Mouse (Mus musculus) heart, postnatal 0 days (tissue): ENCODE measurements around the gene Cyp2c68. TPM values are rescaled to one million over a fixed set of nuclear protein-coding genes. Genes with fewer than 3 reads are reported as not detected.
"Not testable (repeated sequence)": the region's sequence is repeated elsewhere in the genome, so short reads cannot be mapped to it uniquely, and the experiment has no call there.

Experiments used
- ATAC-seq: fragments of 200-750 bp; cut with Nextera tagmentation; 2 replicates; pipeline ENCODE4 v1.8.0; 2017; ENCODE audit warnings: low read depth, moderate number of reproducible peaks, moderate library complexity; ENCODE audit not compliant: insufficient read depth
- DNase-seq: peaks from one replicate; pipeline ENCODE4 v3.0.0-alpha.2; 2016; ENCODE audit warnings: low spot score
- H3K27ac ChIP-seq: fragments of 300-500 bp; sonication (generic); 2 replicates; pipeline ENCODE4 v1.5.1; 2014; ENCODE audit warnings: low read depth, mild to moderate bottlenecking
- H3K27me3 ChIP-seq: fragments of 300-500 bp; sonication (generic); 2 replicates; pipeline ENCODE4 v1.6.1; 2014; ENCODE audit warnings: low read length, mixed read lengths; ENCODE audit not compliant: control insufficient read depth, insufficient read depth
- H3K36me3 ChIP-seq: fragments of 300-500 bp; sonication (generic); replicated peaks from 2 replicates; pipeline ENCODE4 v1.6.1; 2014; ENCODE audit warnings: low read length, mixed read lengths; ENCODE audit not compliant: control insufficient read depth, insufficient read depth
- H3K4me1 ChIP-seq: fragments of 300-500 bp; sonication (generic); 2 replicates; pipeline ENCODE4 v1.6.1; 2014; ENCODE audit warnings: antibody characterized with exemption; ENCODE audit not compliant: control insufficient read depth, insufficient read depth
- H3K4me2 ChIP-seq: fragments of 300-500 bp; sonication (generic); 2 replicates; pipeline ENCODE4 v1.6.1; 2014; ENCODE audit warnings: low read depth, mild to moderate bottlenecking, low read length, moderate library complexity
- H3K4me3 ChIP-seq: fragments of 300-500 bp; sonication (generic); 2 replicates; pipeline ENCODE4 v1.5.1; 2014; ENCODE audit warnings: low read depth, low read length
- H3K9ac ChIP-seq: fragments of 300-500 bp; sonication (generic); replicated peaks from 2 replicates; pipeline ENCODE4 v1.6.1; 2014; ENCODE audit warnings: low read depth, low read length, mixed read lengths
- H3K9me3 ChIP-seq: fragments of 300-500 bp; sonication (generic); replicated peaks from 2 replicates; pipeline ENCODE4 v1.6.1; 2016; ENCODE audit warnings: low read length; ENCODE audit not compliant: control insufficient read depth
- CTCF ChIP-seq: IDR thresholded peaks from 2 replicates; pipeline ENCODE4 v1.5.1; 2016; ENCODE audit warnings: antibody characterized with exemption, control low read depth, low read depth
- EP300 ChIP-seq: IDR thresholded peaks from 2 replicates; pipeline ENCODE4 v1.6.1; 2016; ENCODE audit warnings: antibody characterized with exemption, low read depth
- whole genome bisulfite sequencing: fragments of 180-500 bp; shearing (Covaris S2); extraction: QIAGEN DNeasy Blood & Tissue Kit; methylation state at CpG from one replicate; pipeline ENCODE4 v1.1.7; 2014; 5-methylcytosine and 5-hydroxymethylcytosine counted together
- polyA plus RNA-seq: library from polyadenylated mRNA; unstranded; fragments of >200 nt; fragmentation: Nextera tagmentation; extraction: Ambion mirVana; gene quantifications from 2 replicates; pipeline ENCODE4 v1.2.1, GENCODE M21; 2015
- total RNA-seq: library from RNA; depleted of rRNA; stranded (reverse); fragments of >200 nt; gene quantifications from 2 replicates; pipeline ENCODE4 v1.2.3, GENCODE M21; 2014; ENCODE audit warnings: low replicate concordance; rRNA removed

Cyp2c68 gene
- total and polyA plus RNA-seq, 2 experiments from 2014 or later, result not detected

DNA sequence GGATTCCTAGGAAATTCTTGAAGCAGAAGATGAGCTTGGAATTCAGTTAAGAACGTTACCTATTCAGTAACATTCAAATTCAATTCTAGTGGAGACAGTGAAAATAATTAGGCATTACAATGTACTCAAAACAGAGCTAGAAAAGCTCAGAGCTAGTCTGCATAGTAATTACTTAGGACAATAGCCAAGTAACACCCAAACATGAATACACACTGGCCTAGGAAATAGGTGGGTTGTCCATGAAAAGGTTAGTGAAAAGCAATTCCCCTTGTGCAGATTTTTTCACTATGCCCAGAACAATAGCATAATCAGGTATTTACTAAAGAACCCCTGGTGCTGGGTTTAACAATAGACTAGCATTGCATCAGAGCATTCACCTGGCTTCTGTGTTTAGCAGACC lies 88.5 kb downstream of the Cyp2c68 start:
- no peak overlapping the region for H3K9ac ChIP-seq
- DNase-seq (no peak), ATAC-seq (no peak)
- no peaks in the 10 kb centered on the region for H3K4me1 ChIP-seq
- H3K36me3 ChIP-seq, result no peaks in the 10 kb centered on the region
- no peaks in the 10 kb centered on the region for H3K9me3 ChIP-seq
- no peak overlapping the region for H3K27ac ChIP-seq
- no peak overlapping the region for H3K4me2 ChIP-seq
- 38% methylated on average over 1 of the region's 1 CpGs for WGBS
- TF ChIP-seq CTCF, result no peak
- TF ChIP-seq EP300, result no peak
- no peaks in the 10 kb centered on the region for H3K27me3 ChIP-seq
- H3K4me3 ChIP-seq, result no peak overlapping the region

DNA sequence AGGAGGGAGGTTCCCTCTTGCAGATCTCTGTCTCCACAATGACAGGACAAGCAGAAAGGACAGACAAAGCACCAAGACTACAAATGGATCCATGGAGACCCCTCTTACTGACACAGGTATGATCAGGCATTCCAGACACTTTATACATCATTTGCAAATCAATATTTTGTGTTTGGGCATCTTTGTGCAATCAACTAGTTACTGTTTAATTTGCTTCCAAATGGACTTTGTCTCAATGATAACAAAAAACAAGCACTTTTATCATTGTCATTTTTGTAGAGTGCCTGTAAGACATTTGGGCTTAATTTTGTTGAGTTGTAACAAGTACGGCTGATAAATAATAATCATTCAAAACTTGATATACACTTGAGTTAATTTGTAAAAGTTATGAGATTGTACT lies 91.9 kb downstream of the Cyp2c68 start, which contains the start of gene Cyp2c67:
TSS of gene Cyp2c67 (minus strand) at position 114 of the 400 bp plus-strand sequence.
- Histone ChIP-seq H3K4me3 (no peak within 1 kb of the TSS), H3K36me3 (no peaks in the 10 kb centered on the region), H3K27ac (no peak within 1 kb of the TSS), H3K9me3 (no peaks in the 10 kb centered on the region), H3K4me2 (no peak within 1 kb of the TSS), H3K9ac (no peak within 1 kb of the TSS), H3K27me3 (no peaks in the 10 kb centered on the region), H3K4me1 (no peaks in the 10 kb centered on the region)
- no peak for DNase-seq
- 81% methylated on average over 1 of the region's 1 CpGs for WGBS
- no peak for TF ChIP-seq EP300
- TF ChIP-seq CTCF, result no peak
- ATAC-seq, result no peak

DNA sequence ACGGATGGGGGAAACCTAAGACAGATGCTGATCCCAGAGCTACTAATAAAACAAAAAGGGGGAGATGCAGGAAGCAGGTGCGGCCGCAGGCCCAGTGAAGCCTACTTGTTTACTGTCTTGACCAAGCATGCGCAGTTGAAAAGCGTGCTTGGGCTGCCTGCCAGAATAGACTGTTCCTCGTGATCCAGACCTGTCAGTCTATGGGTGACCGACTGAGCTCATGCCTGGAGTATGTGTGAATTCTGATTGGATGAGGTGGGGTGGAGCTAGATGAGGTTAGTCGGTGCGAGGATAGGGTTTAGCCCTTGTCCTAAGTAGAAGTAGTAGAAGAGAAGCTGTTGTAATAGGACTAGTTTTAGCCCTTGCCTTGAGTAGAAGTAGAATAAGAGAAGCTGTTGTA lies 93.3 kb downstream of the Cyp2c68 start:
- Histone ChIP-seq H3K27me3 (no peaks in the 10 kb centered on the region), H3K4me1 (no peaks in the 10 kb centered on the region), H3K9ac (no peak overlapping the region), H3K4me2 (no peak overlapping the region), H3K4me3 (no peak overlapping the region), H3K36me3 (no peaks in the 10 kb centered on the region), H3K9me3 (no peaks in the 10 kb centered on the region), H3K27ac (no peak overlapping the region)
- DNase-seq, result no peak
- ATAC-seq, result no peak
- WGBS, result 79% methylated on average over 9 of the region's 9 CpGs
- no peak for TF ChIP-seq CTCF
- no peak for TF ChIP-seq EP300

DNA sequence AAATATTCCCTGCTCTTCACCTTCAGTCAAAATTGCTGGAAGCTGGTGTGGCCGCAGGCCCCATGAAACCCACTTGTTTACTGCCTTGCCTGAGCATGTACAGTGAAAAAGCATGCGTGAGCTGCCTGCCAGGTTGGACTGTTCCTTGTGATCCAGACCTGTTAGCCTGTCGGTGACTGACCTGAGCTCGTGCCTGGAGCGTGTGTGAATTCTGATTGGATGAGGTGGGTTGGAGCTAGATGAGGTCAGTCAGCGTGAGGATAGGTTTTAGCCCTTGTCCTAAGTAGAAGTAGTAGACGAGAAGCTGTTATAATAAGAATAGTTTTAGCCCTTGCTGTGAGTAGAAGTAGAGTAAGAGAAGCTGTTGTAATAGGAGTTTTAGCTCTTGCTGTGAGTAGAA lies 96.3 kb downstream of the Cyp2c68 start:
- not testable (repeated sequence) for ATAC-seq, H3K36me3 ChIP-seq, H3K9me3 ChIP-seq, H3K9ac ChIP-seq, H3K4me3 ChIP-seq, H3K27me3 ChIP-seq, H3K4me2 ChIP-seq, H3K4me1 ChIP-seq, H3K27ac ChIP-seq, DNase-seq
- 74% methylated on average over 7 of the region's 7 CpGs for WGBS

Other genes with a start within 250 kb of the Cyp2c68 start
- gene Cyp2c39, start 230.2 kb downstream of the Cyp2c68 start, total RNA-seq, result not detected in 2 replicates
- not detected in 2 replicates for gene Cyp2c39, start 230.2 kb downstream of the Cyp2c68 start, polyA plus RNA-seq
- gene Cyp2c67, start 92.0 kb downstream of the Cyp2c68 start, total RNA-seq, result not detected in 2 replicates
- gene Cyp2c67, start 92.0 kb downstream of the Cyp2c68 start, polyA plus RNA-seq, result not detected in 2 replicates
- gene Cyp2c40, start 71.8 kb upstream of the Cyp2c68 start, total RNA-seq, result not detected in 2 replicates
- not detected in 2 replicates for gene Cyp2c40, start 71.8 kb upstream of the Cyp2c68 start, polyA plus RNA-seq
- gene Cyp2c69, start 145.7 kb upstream of the Cyp2c68 start, total RNA-seq, result not detected in 2 replicates
- not detected in 2 replicates for gene Cyp2c69, start 145.7 kb upstream of the Cyp2c68 start, polyA plus RNA-seq